Mouse (Mus musculus): Measurements from ENCODE around the gene Sox12. TPM values are rescaled to one million over a fixed set of nuclear protein-coding genes. Genes with fewer than 3 reads are reported as not detected.

Gene Sox12
- polyA plus RNA-seq, 1 experiment from 2014 or later = 1.6 TPM

DNA sequence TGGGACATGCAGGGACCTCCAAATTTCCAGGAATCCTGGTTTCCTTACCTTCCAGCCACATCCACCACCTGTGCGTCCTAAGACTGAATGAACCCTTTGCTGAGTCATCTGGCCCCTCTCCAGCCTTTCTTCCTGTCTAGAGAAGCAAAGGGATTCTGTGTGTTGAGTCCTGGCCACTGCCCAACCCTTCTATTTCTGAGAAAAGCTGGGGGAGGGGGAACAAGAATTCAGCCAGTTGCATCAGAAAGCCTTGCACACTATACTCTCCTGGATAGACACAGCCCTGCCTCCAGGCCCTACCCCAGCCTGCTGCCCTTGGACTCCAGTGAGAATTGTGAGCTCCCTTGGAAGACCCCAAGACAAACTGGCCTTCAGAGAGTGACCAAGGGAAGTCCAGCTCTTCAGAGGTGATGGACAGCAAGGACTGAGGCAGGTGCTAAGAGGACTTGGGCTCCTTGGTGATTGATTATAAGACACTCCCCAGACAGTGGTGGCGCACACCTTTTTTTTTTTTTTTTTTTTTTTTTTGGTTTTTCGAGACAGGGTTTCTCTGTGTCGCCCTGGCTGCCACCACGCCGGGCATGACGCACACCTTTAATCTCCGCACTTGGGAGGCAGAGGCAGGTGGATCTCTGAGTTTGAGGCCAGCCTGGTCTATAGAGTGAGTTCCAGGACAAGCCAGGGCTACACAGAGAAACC is 47.9 kb downstream of the Sox12 start:
- Histone ChIP-seq H3K4me1 (replicated peaks) (peaks cover 59% of the 10 kb centered on the region), H3K9ac (no peak overlapping the region), H3K36me3 (no peaks in the 10 kb centered on the region), H3K4me3 (replicated peaks) (no peak overlapping the region), H3K27ac (peak overlapping the region; percentile 39), H3K27me3 (no peaks in the 10 kb centered on the region), H3K9me3 (replicated peaks) (no peaks in the 10 kb centered on the region), H3K4me2 (0 out of 2 replicates have a peak overlapping the region, but pooled peaks have one; percentile 12)
- DNase-seq (peak; percentile 34), ATAC-seq (ENCODE audit: low read depth) (peak; percentile 18)
- 71% methylated on average over 8 of the region's 8 CpGs for WGBS (ENCODE audit: insufficient replicate concordance)

GRCm38 (mm10) chr2:152349205-152349604 is 48.7 kb downstream of the Sox12 start:
- Histone ChIP-seq H3K4me2 (no peak overlapping the region), H3K9me3 (replicated peaks) (no peaks in the 10 kb centered on the region), H3K27ac (no peak overlapping the region), H3K9ac (no peak overlapping the region), H3K4me1 (replicated peaks) (peaks cover 67% of the 10 kb centered on the region), H3K4me3 (replicated peaks) (no peak overlapping the region), H3K27me3 (no peaks in the 10 kb centered on the region), H3K36me3 (no peaks in the 10 kb centered on the region)
- DNase-seq = peak; percentile 24
- ATAC-seq (ENCODE audit: low read depth) = no peak
- 63% methylated on average over 6 of the region's 6 CpGs for WGBS (ENCODE audit: insufficient replicate concordance)

- WGBS (ENCODE audit: insufficient replicate concordance) = 59% methylated on average over 2 of the region's 2 CpGs
- H3K4me1 ChIP-seq (replicated peaks) = peaks cover 81% of the 10 kb centered on the region
- H3K36me3 ChIP-seq = no peaks in the 10 kb centered on the region
- peak overlapping the region; percentile 85 for H3K27ac ChIP-seq
- no peak overlapping the region; the same call in 1 of the 2 replicates for H3K4me2 ChIP-seq
- no peak overlapping the region for H3K4me3 ChIP-seq (replicated peaks)
- H3K9me3 ChIP-seq (replicated peaks) = no peaks in the 10 kb centered on the region
- 0 out of 2 replicates have a peak, but pooled peaks cover 3% of the 10 kb centered on the region for H3K27me3 ChIP-seq
- ATAC-seq (ENCODE audit: low read depth) (no peak), DNase-seq (no peak)
- 0 out of 2 replicates have a peak overlapping the region, but pooled peaks have one; percentile 57 for H3K9ac ChIP-seq
Observed at GRCm38 (mm10) chr2:152347722-152348121, 50.1 kb downstream of the Sox12 start.

- Histone ChIP-seq H3K27ac (peak overlapping the region; percentile 85), H3K4me1 (replicated peaks) (peaks cover 82% of the 10 kb centered on the region)
- whole genome bisulfite sequencing (ENCODE audit: insufficient replicate concordance) = 11% methylated on average over 9 of the region's 9 CpGs
Observed at GRCm38 (mm10) chr2:152346776-152347465, 50.9 kb downstream of the Sox12 start.

DNA sequence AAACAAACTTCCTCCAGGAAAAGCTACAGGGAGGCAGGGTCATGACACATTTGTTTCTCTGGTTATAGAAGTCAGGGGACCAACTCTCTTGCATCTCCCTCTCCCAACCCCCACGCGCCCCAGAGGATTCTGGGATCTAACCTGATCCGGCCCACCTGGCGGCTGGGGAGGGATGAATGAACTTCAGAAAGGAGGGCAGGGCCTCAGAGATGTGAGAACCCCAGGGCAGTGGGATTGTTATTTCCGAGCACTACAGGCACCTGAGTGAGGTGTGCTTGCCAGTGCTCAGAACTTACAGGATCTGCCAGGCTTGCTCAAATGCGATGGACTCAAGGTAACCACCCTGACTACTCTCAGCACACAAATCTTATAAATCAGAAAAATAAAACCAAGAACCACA is 52.5 kb downstream of the Sox12 start:
- no peak overlapping the region for H3K4me2 ChIP-seq
- ATAC-seq (ENCODE audit: low read depth) (no peak), DNase-seq (no peak)
- H3K4me1 ChIP-seq (replicated peaks) = peaks cover 77% of the 10 kb centered on the region
- no peaks in the 10 kb centered on the region for H3K9me3 ChIP-seq (replicated peaks)
- H3K36me3 ChIP-seq = no peaks in the 10 kb centered on the region
- 80% methylated on average over 6 of the region's 6 CpGs for WGBS (ENCODE audit: insufficient replicate concordance)
- no peak overlapping the region for H3K4me3 ChIP-seq (replicated peaks)
- no peak overlapping the region for H3K9ac ChIP-seq
- 0 out of 2 replicates have a peak, but pooled peaks cover 3% of the 10 kb centered on the region for H3K27me3 ChIP-seq
- no peak overlapping the region; the same call in 1 of the 2 replicates for H3K27ac ChIP-seq

More at GRCm38 (mm10) chr2:152346776-152347465, 50.9 kb downstream of the Sox12 start:
- ATAC-seq (ENCODE audit: low read depth) (peak; percentile 79), DNase-seq (peak; percentile 77)
- Histone ChIP-seq H3K9ac (peak overlapping the region; percentile 57), H3K36me3 (no peaks in the 10 kb centered on the region), H3K27me3 (0 out of 2 replicates have a peak, but pooled peaks cover 3% of the 10 kb centered on the region), H3K4me2 (peak overlapping the region; percentile 64), H3K9me3 (replicated peaks) (no peaks in the 10 kb centered on the region), H3K4me3 (replicated peaks) (peak overlapping the region; percentile 25)

DNA sequence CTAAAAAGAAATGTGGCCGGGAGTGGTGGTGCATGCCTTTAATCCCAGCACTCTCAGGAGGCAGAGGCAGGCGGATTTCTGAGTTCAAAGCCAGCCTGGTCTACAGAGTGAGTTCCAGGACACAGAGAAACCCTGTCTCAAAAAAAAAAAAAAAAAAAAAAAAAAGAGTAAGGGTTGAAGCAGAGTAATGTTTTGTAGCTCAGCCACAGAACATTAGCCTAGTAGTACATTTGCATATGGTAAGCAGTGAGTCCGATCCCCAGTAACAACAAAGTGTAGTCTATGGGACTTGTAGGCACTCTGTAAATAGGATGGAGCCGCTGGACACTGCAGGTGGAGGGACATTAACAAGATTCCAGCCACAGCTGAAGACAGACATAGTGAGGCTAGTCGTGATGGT is 53.0 kb downstream of the Sox12 start:
- 62% methylated on average over 5 of the region's 5 CpGs for WGBS (ENCODE audit: insufficient replicate concordance)
- Histone ChIP-seq H3K27ac (0 out of 2 replicates have a peak overlapping the region, but pooled peaks have one; percentile 45), H3K4me2 (peak overlapping the region; percentile 86; the same call in 1 of the 2 replicates), H3K9me3 (replicated peaks) (no peaks in the 10 kb centered on the region), H3K36me3 (no peaks in the 10 kb centered on the region), H3K27me3 (0 out of 2 replicates have a peak, but pooled peaks cover 3% of the 10 kb centered on the region), H3K4me1 (replicated peaks) (peaks cover 72% of the 10 kb centered on the region), H3K4me3 (replicated peaks) (no peak overlapping the region), H3K9ac (no peak overlapping the region)
- no peak for ATAC-seq (ENCODE audit: low read depth)
- no peak for DNase-seq

- peak; percentile 2; the same call in 1 of the 2 replicates for ATAC-seq (ENCODE audit: low read depth)
- Histone ChIP-seq H3K4me1 (replicated peaks) (peaks cover 67% of the 10 kb centered on the region), H3K9me3 (replicated peaks) (no peaks in the 10 kb centered on the region), H3K4me2 (peak overlapping the region; percentile 86), H3K36me3 (no peaks in the 10 kb centered on the region), H3K9ac (peak overlapping the region; percentile 75; the same call in 1 of the 2 replicates), H3K27ac (peak overlapping the region; percentile 45; the same call in 1 of the 2 replicates), H3K27me3 (0 out of 2 replicates have a peak, but pooled peaks cover 7% of the 10 kb centered on the region), H3K4me3 (replicated peaks) (peak overlapping the region; percentile 67)
- 21% methylated on average over 10 of the region's 10 CpGs for WGBS (ENCODE audit: insufficient replicate concordance)
- peak; percentile 36 for DNase-seq
Observed at GRCm38 (mm10) chr2:152344361-152344760, 53.5 kb downstream of the Sox12 start.

Other genes with a start within 250 kb of the Sox12 start
- 51.5 and 53.3 TPM in 2 replicates for gene Csnk2a1, start 171.2 kb downstream of the Sox12 start, polyA plus RNA-seq (2015; fragmentation: Nextera tagmentation; extraction: Ambion mirVana)
- gene Tbc1d20, start 104.2 kb downstream of the Sox12 start, polyA plus RNA-seq (2015; fragmentation: Nextera tagmentation; extraction: Ambion mirVana) = 10.9 and 11.4 TPM in 2 replicates
- 52.2 and 52.4 TPM in 2 replicates for gene Rbck1, start 65.4 kb downstream of the Sox12 start, polyA plus RNA-seq (2015; fragmentation: Nextera tagmentation; extraction: Ambion mirVana)
- gene Trib3, start 54.0 kb downstream of the Sox12 start, polyA plus RNA-seq (2015; fragmentation: Nextera tagmentation; extraction: Ambion mirVana) = 2.7 and 3.3 TPM in 2 replicates
- gene Nrsn2, start 21.4 kb downstream of the Sox12 start, polyA plus RNA-seq (2015; fragmentation: Nextera tagmentation; extraction: Ambion mirVana) = 0.07 TPM in 1 of 2 replicates, not detected in the other
- gene Zcchc3, start 17.0 kb upstream of the Sox12 start, polyA plus RNA-seq (2015; fragmentation: Nextera tagmentation; extraction: Ambion mirVana) = 14.0 and 16.2 TPM in 2 replicates
- 0.21 and 0.27 TPM in 2 replicates for gene 6820408C15Rik, start 17.5 kb upstream of the Sox12 start, polyA plus RNA-seq (2015; fragmentation: Nextera tagmentation; extraction: Ambion mirVana)
- gene Defb23, start 66.6 kb upstream of the Sox12 start, polyA plus RNA-seq (2015; fragmentation: Nextera tagmentation; extraction: Ambion mirVana) = not detected in 2 replicates
- not detected in 2 replicates for gene Defb20, start 79.0 kb upstream of the Sox12 start, polyA plus RNA-seq (2015; fragmentation: Nextera tagmentation; extraction: Ambion mirVana)
- gene Defb22, start 92.1 kb upstream of the Sox12 start, polyA plus RNA-seq (2015; fragmentation: Nextera tagmentation; extraction: Ambion mirVana) = not detected in 2 replicates
- gene Defb26, start 113.6 kb upstream of the Sox12 start, polyA plus RNA-seq (2015; fragmentation: Nextera tagmentation; extraction: Ambion mirVana) = not detected in 2 replicates
- not detected in 2 replicates for gene Defb28, start 120.2 kb upstream of the Sox12 start, polyA plus RNA-seq (2015; fragmentation: Nextera tagmentation; extraction: Ambion mirVana)
- gene Defb29, start 142.0 kb upstream of the Sox12 start, polyA plus RNA-seq (2015; fragmentation: Nextera tagmentation; extraction: Ambion mirVana) = not detected in 2 replicates
- gene Gm17416, start 171.3 kb upstream of the Sox12 start, polyA plus RNA-seq (2015; fragmentation: Nextera tagmentation; extraction: Ambion mirVana) = not detected in 2 replicates
- gene Defb21, start 174.7 kb upstream of the Sox12 start, polyA plus RNA-seq (2015; fragmentation: Nextera tagmentation; extraction: Ambion mirVana) = not detected in 2 replicates
- not detected in 2 replicates for gene Defb19, start 182.2 kb upstream of the Sox12 start, polyA plus RNA-seq (2015; fragmentation: Nextera tagmentation; extraction: Ambion mirVana)
- not detected in 2 replicates for gene Defb45, start 201.3 kb upstream of the Sox12 start, polyA plus RNA-seq (2015; fragmentation: Nextera tagmentation; extraction: Ambion mirVana)
- not detected in 2 replicates for gene Defb36, start 206.3 kb upstream of the Sox12 start, polyA plus RNA-seq (2015; fragmentation: Nextera tagmentation; extraction: Ambion mirVana)
- not detected in 2 replicates for gene Defb25, start 225.0 kb upstream of the Sox12 start, polyA plus RNA-seq (2015; fragmentation: Nextera tagmentation; extraction: Ambion mirVana)
- gene Rem1, start 228.9 kb upstream of the Sox12 start, polyA plus RNA-seq (2015; fragmentation: Nextera tagmentation; extraction: Ambion mirVana) = 0.89 and 0.95 TPM in 2 replicates